Mouse (Mus musculus): ENCODE measurements around the gene B4gat1. TPM values are rescaled to one million over a fixed set of nuclear protein-coding genes. Genes with fewer than 3 reads are reported as not detected.
A peak's percentile ranks its signal among the peaks of the same experiment; 100 is the strongest.

Gene B4gat1
- total and polyA plus RNA-seq, 3 experiments = 6.9 to 9.6 TPM; not detected in 1

DNA sequence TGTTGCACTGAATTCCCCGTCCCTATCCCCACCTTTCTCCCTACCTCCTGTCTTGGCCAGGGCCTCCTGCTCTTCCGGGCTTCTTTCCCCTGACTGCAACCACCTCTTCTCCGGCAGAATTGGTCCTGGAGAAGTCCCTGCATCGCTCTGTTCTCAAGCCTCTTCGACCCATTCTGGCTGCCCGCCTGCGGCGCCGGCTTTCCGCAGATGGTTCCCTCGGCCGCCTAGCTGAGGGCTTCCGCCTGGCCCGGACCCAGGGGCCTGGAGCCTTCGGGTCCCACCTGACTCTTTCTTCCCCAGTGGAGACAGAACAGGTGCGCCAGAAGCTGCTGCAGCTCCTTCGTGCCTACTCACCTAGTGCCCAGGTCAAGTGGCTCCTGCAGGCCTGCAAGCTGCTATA, 14.2 kb downstream of the B4gat1 start:
- Histone ChIP-seq H3K27ac (ENCODE audit: control insufficient read depth, low read depth, low read length) (no peak overlapping the region), H3K4me3 (ENCODE audit: control insufficient read depth in 1 of 2, insufficient read depth in 1 of 2, low read depth in 2 of 2, low read length in 2 of 2) (no peak overlapping the region), H3K36me3 (ENCODE audit: control insufficient read depth in 1 of 2, insufficient read depth in 2 of 2, low read length in 2 of 2) (peaks cover 2 to 12% of the 10 kb centered on the region in 2 experiments; a peak in 3 of 4 replicates), H3K9me3 (replicated peaks; ENCODE audit: insufficient read depth, low read length) (no peaks in the 10 kb centered on the region), H3K79me2 (ENCODE audit: control insufficient read depth, insufficient read depth, low read length, poor library complexity) (no peaks in the 10 kb centered on the region), H3K27me3 (ENCODE audit: control insufficient read depth in 1 of 2, insufficient read depth in 2 of 2, low read length in 2 of 2) (no peaks in the 10 kb centered on the region), H3K4me1 (ENCODE audit: control insufficient read depth in 1 of 2, insufficient read depth in 2 of 2, low read length in 2 of 2) (peaks cover 7 to 19% of the 10 kb centered on the region in 2 experiments; a peak in 3 of 4 replicates), H3K9ac (ENCODE audit: control insufficient read depth, low read depth, low read length, poor library complexity, severe bottlenecking) (no peak overlapping the region)
- DNase-seq (ENCODE audit: low read depth, low spot score) = no peak
- no peak for TF ChIP-seq TAL1 (IDR thresholded peaks at IDR 0.05; ENCODE audit: low read length)
- TF ChIP-seq BHLHE40 (IDR thresholded peaks at IDR 0.05; ENCODE audit: borderline replicate concordance, low read depth, low read length) = no peak
- TF ChIP-seq POLR2AphosphoS5 (IDR thresholded peaks at IDR 0.05; ENCODE audit: borderline replicate concordance, low read depth, low read length) = no peak
- no peak for TF ChIP-seq MYC (IDR thresholded peaks at IDR 0.05; ENCODE audit: low read depth, low read length)
- TF ChIP-seq ZNF384 (IDR thresholded peaks at IDR 0.05; ENCODE audit: low read depth, low read length) = no peak
- TF ChIP-seq MAZ (IDR thresholded peaks at IDR 0.05; ENCODE audit: low read depth, low read length) = no peak
- TF ChIP-seq MEF2A (IDR thresholded peaks at IDR 0.05; ENCODE audit: extremely low read depth, insufficient replicate concordance, low read depth, low read length, poor library complexity, severe bottlenecking) = no peak
- no peak for TF ChIP-seq ZC3H11A (IDR thresholded peaks at IDR 0.05; ENCODE audit: low read depth, low read length)
- no peak for TF ChIP-seq CHD1 (IDR thresholded peaks at IDR 0.05; ENCODE audit: low read depth, low read length)
- TF ChIP-seq POLR2A (IDR thresholded peaks at IDR 0.05; ENCODE audit: control insufficient read depth in 1 of 2, insufficient read depth in 1 of 2, low read depth in 1 of 2, low read length in 2 of 2, poor library complexity in 1 of 2) = no peak
- no peak for TF ChIP-seq MXI1 (IDR thresholded peaks at IDR 0.05; ENCODE audit: low read depth, low read length)
- no peak for TF ChIP-seq SIN3A (IDR thresholded peaks at IDR 0.05; ENCODE audit: low read length)
- TF ChIP-seq TCF12 (IDR thresholded peaks at IDR 0.05; ENCODE audit: low read depth, low read length) = no peak

GRCm38 (mm10) chr19:5053909-5054308, 15.3 kb downstream of the B4gat1 start:
- no peaks in the 10 kb centered on the region for H3K9me3 ChIP-seq (replicated peaks; ENCODE audit: insufficient read depth, low read length)
- H3K79me2 ChIP-seq (ENCODE audit: control insufficient read depth, insufficient read depth, low read length, poor library complexity) = no peaks in the 10 kb centered on the region
- H3K36me3 ChIP-seq (ENCODE audit: control insufficient read depth in 1 of 2, insufficient read depth in 2 of 2, low read length in 2 of 2) = peaks cover under 1 to 15% of the 10 kb centered on the region in 2 experiments; a peak in 3 of 4 replicates
- peak overlapping the region; percentile 94 for H3K27ac ChIP-seq (ENCODE audit: control insufficient read depth, low read depth, low read length)
- peak; percentile 90 for DNase-seq (ENCODE audit: low read depth, low spot score)
- no peaks in the 10 kb centered on the region for H3K27me3 ChIP-seq (ENCODE audit: control insufficient read depth in 1 of 2, insufficient read depth in 2 of 2, low read length in 2 of 2)
- peaks cover 7 to 24% of the 10 kb centered on the region in 2 experiments; a peak in 3 of 4 replicates for H3K4me1 ChIP-seq (ENCODE audit: control insufficient read depth in 1 of 2, insufficient read depth in 2 of 2, low read length in 2 of 2)
- H3K9ac ChIP-seq (ENCODE audit: control insufficient read depth, low read depth, low read length, poor library complexity, severe bottlenecking) = peak overlapping the region; percentile 67
- H3K4me3 ChIP-seq (ENCODE audit: control insufficient read depth in 1 of 2, insufficient read depth in 1 of 2, low read depth in 2 of 2, low read length in 2 of 2) = peak overlapping the region in 1 of 2 experiments; percentile 72; a peak in 2 of 4 replicates
- TF ChIP-seq GABPA (IDR thresholded peaks at IDR 0.05; ENCODE audit: low read depth, low read length) = no peak
- TF ChIP-seq POLR2A (IDR thresholded peaks at IDR 0.05; ENCODE audit: control insufficient read depth in 1 of 2, insufficient read depth in 1 of 2, low read depth in 1 of 2, low read length in 2 of 2, poor library complexity in 1 of 2) = peak; percentile 50 to 55; a peak in 2 of 4 replicates
- no peak for TF ChIP-seq BHLHE40 (IDR thresholded peaks at IDR 0.05; ENCODE audit: borderline replicate concordance, low read depth, low read length)
- peak; percentile 52 for TF ChIP-seq GATA1 (IDR thresholded peaks at IDR 0.05; ENCODE audit: low read depth, low read length)
- peak in 1 of 2 experiments; percentile 84; a peak in 2 of 4 replicates for TF ChIP-seq EP300 (IDR thresholded peaks at IDR 0.05; ENCODE audit: low read depth in 1 of 2, low read length in 2 of 2)
- TF ChIP-seq NELFE (IDR thresholded peaks at IDR 0.05; ENCODE audit: low read depth, low read length) = no peak; the same call in 1 of the 2 replicates
- no peak for TF ChIP-seq USF1 (IDR thresholded peaks at IDR 0.05; ENCODE audit: low read depth, low read length)
- TF ChIP-seq CHD1 (IDR thresholded peaks at IDR 0.05; ENCODE audit: low read depth, low read length) = no peak
- no peak for TF ChIP-seq POLR2AphosphoS5 (IDR thresholded peaks at IDR 0.05; ENCODE audit: borderline replicate concordance, low read depth, low read length)
- TF ChIP-seq RAD21 (IDR thresholded peaks at IDR 0.05; ENCODE audit: low read depth, low read length) = peak; percentile 28
- peak; percentile 56; the same call in 1 of the 2 replicates for TF ChIP-seq MXI1 (IDR thresholded peaks at IDR 0.05; ENCODE audit: low read depth, low read length)
- TF ChIP-seq CTCF (IDR thresholded peaks at IDR 0.05 in 2 of 3, conservative IDR thresholded peaks at IDR 0.05 in 1 of 3; ENCODE audit: control insufficient read depth in 1 of 3, insufficient read depth in 1 of 3, low read depth in 2 of 3, low read length in 3 of 3, poor library complexity in 1 of 3, severe bottlenecking in 1 of 3) = peak; percentile 96 to 99 (median 96)
- TF ChIP-seq E2F4 (IDR thresholded peaks at IDR 0.05; ENCODE audit: borderline replicate concordance, low read depth, low read length) = no peak
- TF ChIP-seq SMC3 (IDR thresholded peaks at IDR 0.05; ENCODE audit: low read depth, low read length) = peak; percentile 66
- TF ChIP-seq MAZ (IDR thresholded peaks at IDR 0.05; ENCODE audit: low read depth, low read length) = no peak
- no peak for TF ChIP-seq RCOR1 (IDR thresholded peaks at IDR 0.05; ENCODE audit: low read depth, low read length)
- TF ChIP-seq MYB (IDR thresholded peaks at IDR 0.05; ENCODE audit: low read depth, low read length) = no peak
- TF ChIP-seq ETS1 (IDR thresholded peaks at IDR 0.05; ENCODE audit: low read depth, low read length) = peak; percentile 86
- no peak for TF ChIP-seq ZNF384 (IDR thresholded peaks at IDR 0.05; ENCODE audit: low read depth, low read length)
- TF ChIP-seq TCF12 (IDR thresholded peaks at IDR 0.05; ENCODE audit: low read depth, low read length) = peak; percentile 54; the same call in 1 of the 2 replicates
- no peak for TF ChIP-seq ZMIZ1 (IDR thresholded peaks at IDR 0.05; ENCODE audit: low read depth, low read length)
- peak; percentile 68 for TF ChIP-seq HCFC1 (IDR thresholded peaks at IDR 0.05; ENCODE audit: low read depth, low read length)
- TF ChIP-seq KAT2A (conservative IDR thresholded peaks at IDR 0.05; ENCODE audit: low read depth, low read length) = peak; percentile 63
- TF ChIP-seq JUND (IDR thresholded peaks at IDR 0.05; ENCODE audit: low read depth, low read length) = peak; percentile 79; the same call in 1 of the 2 replicates
- TF ChIP-seq MYC (IDR thresholded peaks at IDR 0.05; ENCODE audit: low read depth, low read length) = peak; percentile 46; the same call in 1 of the 2 replicates
- peak; percentile 46; the same call in 1 of the 2 replicates for TF ChIP-seq ZC3H11A (IDR thresholded peaks at IDR 0.05; ENCODE audit: low read depth, low read length)

All from MEL (cell line).